Mouse (Mus musculus) thymus, postnatal 14 days (tissue): ENCODE measurements around the gene Kdm6b.

Experiments
- DNase-seq: peaks from one replicate; pipeline ENCODE4 v3.0.0; 2021

Gene Kdm6b

GRCm38 (mm10) chr11:69413221-69414181 is at the start of gene Kdm6b:
Kdm6b (minus strand) TSS chr11:69413675.
- DNase-seq = peak; percentile 79

- no peak for DNase-seq
Measured at GRCm38 (mm10) chr11:69461568-69461967, 48.1 kb upstream of the Kdm6b start.

GRCm38 (mm10) chr11:69459883-69460282 is 46.4 kb upstream of the Kdm6b start:
- DNase-seq = no peak

GRCm38 (mm10) chr11:69457006-69457579 is 43.6 kb upstream of the Kdm6b start:
- DNase-seq = no peak

- no peak for DNase-seq
Measured at GRCm38 (mm10) chr11:69452114-69452867, 38.8 kb upstream of the Kdm6b start.

GRCm38 (mm10) chr11:69447299-69447698 is 33.8 kb upstream of the Kdm6b start:
- DNase-seq = no peak

- DNase-seq = no peak
Measured at GRCm38 (mm10) chr11:69443328-69443727, 29.9 kb upstream of the Kdm6b start.

- no peak for DNase-seq
Measured at GRCm38 (mm10) chr11:69437291-69437690, 23.8 kb upstream of the Kdm6b start.

GRCm38 (mm10) chr11:69433189-69433588 is 19.7 kb upstream of the Kdm6b start:
- no peak for DNase-seq

- no peak for DNase-seq
Measured at GRCm38 (mm10) chr11:69432640-69432982, 19.1 kb upstream of the Kdm6b start.

GRCm38 (mm10) chr11:69431829-69432639 is 18.6 kb upstream of the Kdm6b start:
- DNase-seq = peak; percentile 85

GRCm38 (mm10) chr11:69430631-69431030 is 17.2 kb upstream of the Kdm6b start:
- no peak for DNase-seq

GRCm38 (mm10) chr11:69429313-69429712 is 15.8 kb upstream of the Kdm6b start:
- no peak for DNase-seq

GRCm38 (mm10) chr11:69428751-69429150 is 15.3 kb upstream of the Kdm6b start:
- peak; percentile 59 for DNase-seq

GRCm38 (mm10) chr11:69426246-69426645 is 12.8 kb upstream of the Kdm6b start:
- DNase-seq = no peak

- DNase-seq = no peak
Measured at GRCm38 (mm10) chr11:69423885-69424284, 10.4 kb upstream of the Kdm6b start.

- DNase-seq = no peak
Measured at GRCm38 (mm10) chr11:69422842-69423241, 9.4 kb upstream of the Kdm6b start.

- no peak for DNase-seq
Measured at GRCm38 (mm10) chr11:69421131-69421977, 7.9 kb upstream of the Kdm6b start.

GRCm38 (mm10) chr11:69420554-69421000 is 7.1 kb upstream of the Kdm6b start:
- no peak for DNase-seq

GRCm38 (mm10) chr11:69419813-69420553 is 6.5 kb upstream of the Kdm6b start:
- peak; percentile 73 for DNase-seq

- peak; percentile 71 for DNase-seq
Measured at GRCm38 (mm10) chr11:69419443-69419812, 6.0 kb upstream of the Kdm6b start.
